Mouse (Mus musculus): ENCODE results near the gene Dgka. TPM values are rescaled to one million over a fixed set of nuclear protein-coding genes. Genes with fewer than 3 reads are reported as not detected.

Gene Dgka
- polyA plus RNA-seq, 1 experiment from 2014 or later, result 14.6 TPM

DNA sequence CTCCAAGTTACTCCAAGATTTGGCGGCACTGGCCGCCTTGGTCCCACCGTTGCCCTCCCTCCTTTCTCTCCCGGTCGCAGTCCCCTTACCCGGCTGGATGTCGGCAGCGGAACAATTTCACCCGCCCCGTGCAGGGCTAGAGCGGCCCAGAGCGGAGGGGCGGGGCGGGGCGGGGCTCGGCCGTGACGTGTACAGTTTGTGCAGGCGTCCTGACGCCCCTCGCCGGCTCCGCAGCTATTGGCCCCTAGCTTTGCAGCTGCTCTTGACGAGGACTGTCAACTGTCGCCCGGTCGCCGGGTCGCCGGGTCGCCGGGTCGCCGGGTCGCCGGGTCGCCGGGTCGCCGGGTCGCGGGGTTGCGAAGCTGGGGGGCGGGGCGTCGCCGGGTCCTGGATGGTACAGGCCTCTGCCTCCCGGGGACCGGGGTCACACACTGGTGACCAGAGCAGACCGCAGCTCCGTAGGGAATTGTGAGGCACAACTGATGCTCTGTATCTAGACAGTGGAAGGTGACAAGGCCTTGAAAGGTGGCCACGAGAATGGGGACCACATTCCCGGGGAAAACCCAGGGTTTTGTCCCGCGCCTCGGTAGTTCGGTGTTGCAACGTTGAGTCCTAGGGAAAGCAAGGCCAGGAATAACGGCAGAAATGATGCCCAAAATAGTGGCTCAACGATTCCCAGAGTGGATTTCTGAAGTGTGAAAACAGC lies 70.7 kb downstream of the Dgka start, which contains the start of gene Suox:
Gene Suox, minus strand, starts transcription at position 311 of the 706 bp plus-strand sequence.
- H3K9ac ChIP-seq (ENCODE audit: low read length), result peak within 1 kb of the TSS; percentile 69
- H3K4me3 ChIP-seq (ENCODE audit: low read depth, low read length), result peak within 1 kb of the TSS; percentile 67
- ATAC-seq (ENCODE audit: low FRiP score, low TSS enrichment) (peak; percentile 88), DNase-seq (ENCODE audit: low spot score) (peak; percentile 89)
- H3K27me3 ChIP-seq (ENCODE audit: control insufficient read depth, insufficient read depth, low read length), result no peaks in the 10 kb centered on the region
- TF ChIP-seq CTCF (IDR thresholded peaks at IDR 0.05; ENCODE audit: low read depth) (no peak), EP300 (optimal IDR thresholded peaks at IDR 0.05) (no peak)
- H3K4me1 ChIP-seq (replicated peaks; ENCODE audit: control insufficient read depth, insufficient read depth), result no peaks in the 10 kb centered on the region
- WGBS, result under 1% methylated on average over 51 of the region's 60 CpGs
- H3K4me2 ChIP-seq (replicated peaks; ENCODE audit: low read depth), result peak within 1 kb of the TSS; percentile 83
- H3K27ac ChIP-seq (replicated peaks), result peak within 1 kb of the TSS; percentile 80
- no peaks in the 10 kb centered on the region for H3K9me3 ChIP-seq (ENCODE audit: control insufficient read depth, low read length)
- no peaks in the 10 kb centered on the region for H3K36me3 ChIP-seq (ENCODE audit: control insufficient read depth, insufficient read depth, low read length)

DNA sequence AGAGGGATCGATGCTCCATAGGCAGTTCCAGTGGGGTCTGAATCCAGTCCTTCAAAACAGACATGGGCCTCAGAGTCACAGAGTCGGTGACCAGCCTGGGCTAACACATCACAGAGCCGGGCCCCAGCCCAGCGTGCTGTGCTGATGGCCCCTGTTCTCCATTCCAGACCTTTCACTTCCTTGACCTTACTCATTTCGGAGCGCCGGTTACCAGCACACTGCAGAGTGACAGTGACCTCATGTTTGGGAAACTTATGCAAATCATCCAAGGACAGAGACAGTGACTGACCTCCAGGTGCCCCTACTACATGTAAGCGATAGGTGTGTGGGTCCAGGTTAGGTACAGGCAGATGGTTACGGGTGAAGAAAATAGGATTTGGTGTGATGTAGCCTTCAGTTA lies 73.5 kb downstream of the Dgka start:
- no peak overlapping the region for H3K4me3 ChIP-seq (ENCODE audit: low read depth, low read length)
- TF ChIP-seq EP300 (optimal IDR thresholded peaks at IDR 0.05), result no peak
- TF ChIP-seq CTCF (IDR thresholded peaks at IDR 0.05; ENCODE audit: low read depth), result no peak
- DNase-seq (ENCODE audit: low spot score) (no peak), ATAC-seq (ENCODE audit: low FRiP score, low TSS enrichment) (no peak)
- no peaks in the 10 kb centered on the region for H3K4me1 ChIP-seq (replicated peaks; ENCODE audit: control insufficient read depth, insufficient read depth)
- no peak overlapping the region for H3K9ac ChIP-seq (ENCODE audit: low read length)
- no peak overlapping the region for H3K4me2 ChIP-seq (replicated peaks; ENCODE audit: low read depth)
- H3K27me3 ChIP-seq (ENCODE audit: control insufficient read depth, insufficient read depth, low read length), result no peaks in the 10 kb centered on the region
- H3K27ac ChIP-seq (replicated peaks), result no peak overlapping the region
- H3K9me3 ChIP-seq (ENCODE audit: control insufficient read depth, low read length), result no peaks in the 10 kb centered on the region
- no peaks in the 10 kb centered on the region for H3K36me3 ChIP-seq (ENCODE audit: control insufficient read depth, insufficient read depth, low read length)
- 91% methylated on average over 9 of the region's 9 CpGs for WGBS

Other genes with a start within 250 kb of the Dgka start
- gene Myl6b, start 246.2 kb downstream of the Dgka start, polyA plus RNA-seq (2015; fragmentation: Nextera tagmentation; extraction: Ambion mirVana), result 2.2 and 2.6 TPM in 2 replicates
- gene Esyt1, start 219.0 kb downstream of the Dgka start, polyA plus RNA-seq (2015; fragmentation: Nextera tagmentation; extraction: Ambion mirVana), result 15.0 and 15.1 TPM in 2 replicates
- gene Zc3h10, start 197.1 kb downstream of the Dgka start, polyA plus RNA-seq (2015; fragmentation: Nextera tagmentation; extraction: Ambion mirVana), result 7.8 and 8.5 TPM in 2 replicates
- gene Rpl41, start 195.6 kb downstream of the Dgka start, polyA plus RNA-seq (2015; fragmentation: Nextera tagmentation; extraction: Ambion mirVana), result 3,550 and 3,693 TPM in 2 replicates
- 131 and 135 TPM in 2 replicates for gene Pa2g4, start 178.9 kb downstream of the Dgka start, polyA plus RNA-seq (2015; fragmentation: Nextera tagmentation; extraction: Ambion mirVana)
- gene Erbb3, start 155.2 kb downstream of the Dgka start, polyA plus RNA-seq (2015; fragmentation: Nextera tagmentation; extraction: Ambion mirVana), result 18.6 and 18.9 TPM in 2 replicates
- 781 and 811 TPM in 2 replicates for gene Rps26, start 118.1 kb downstream of the Dgka start, polyA plus RNA-seq (2015; fragmentation: Nextera tagmentation; extraction: Ambion mirVana)
- gene Ikzf4, start 98.9 kb downstream of the Dgka start, polyA plus RNA-seq (2015; fragmentation: Nextera tagmentation; extraction: Ambion mirVana), result 1.6 and 1.7 TPM in 2 replicates
- 20.3 and 21.4 TPM in 2 replicates for gene Suox, start 70.8 kb downstream of the Dgka start, polyA plus RNA-seq (2015; fragmentation: Nextera tagmentation; extraction: Ambion mirVana)
- gene Rab5b, start 48.6 kb downstream of the Dgka start, polyA plus RNA-seq (2015; fragmentation: Nextera tagmentation; extraction: Ambion mirVana), result 54.0 and 59.4 TPM in 2 replicates
- gene Pmel, start 40.7 kb downstream of the Dgka start, polyA plus RNA-seq (2015; fragmentation: Nextera tagmentation; extraction: Ambion mirVana), result 1.4 and 2.0 TPM in 2 replicates
- 33.1 and 33.4 TPM in 2 replicates for gene Cdk2, start 39.8 kb downstream of the Dgka start, polyA plus RNA-seq (2015; fragmentation: Nextera tagmentation; extraction: Ambion mirVana)
- gene Pym1, start 3.0 kb upstream of the Dgka start, polyA plus RNA-seq (2015; fragmentation: Nextera tagmentation; extraction: Ambion mirVana), result 22.7 and 24.1 TPM in 2 replicates
- 2.0 and 2.1 TPM in 2 replicates for gene Mmp19, start 46.1 kb upstream of the Dgka start, polyA plus RNA-seq (2015; fragmentation: Nextera tagmentation; extraction: Ambion mirVana)
- gene Dnajc14, start 59.2 kb upstream of the Dgka start, polyA plus RNA-seq (2015; fragmentation: Nextera tagmentation; extraction: Ambion mirVana), result 29.8 and 30.5 TPM in 2 replicates
- 7.8 and 8.5 TPM in 2 replicates for gene Tmem198b, start 59.5 kb upstream of the Dgka start, polyA plus RNA-seq (2015; fragmentation: Nextera tagmentation; extraction: Ambion mirVana)
- 99.4 and 104 TPM in 2 replicates for gene Sarnp, start 72.5 kb upstream of the Dgka start, polyA plus RNA-seq (2015; fragmentation: Nextera tagmentation; extraction: Ambion mirVana)
- 111 and 121 TPM in 2 replicates for gene Ormdl2, start 76.8 kb upstream of the Dgka start, polyA plus RNA-seq (2015; fragmentation: Nextera tagmentation; extraction: Ambion mirVana)
- 1.5 and 1.6 TPM in 2 replicates for gene Gdf11, start 146.9 kb upstream of the Dgka start, polyA plus RNA-seq (2015; fragmentation: Nextera tagmentation; extraction: Ambion mirVana)
- gene Cd63, start 156.1 kb upstream of the Dgka start, polyA plus RNA-seq (2015; fragmentation: Nextera tagmentation; extraction: Ambion mirVana), result 760 and 773 TPM in 2 replicates
- gene Rdh5, start 178.0 kb upstream of the Dgka start, polyA plus RNA-seq (2015; fragmentation: Nextera tagmentation; extraction: Ambion mirVana), result 8.1 and 9.5 TPM in 2 replicates
- gene Bloc1s1, start 179.2 kb upstream of the Dgka start, polyA plus RNA-seq (2015; fragmentation: Nextera tagmentation; extraction: Ambion mirVana), result 194 and 198 TPM in 2 replicates
- 8.5 and 8.7 TPM in 2 replicates for gene Itga7, start 189.0 kb upstream of the Dgka start, polyA plus RNA-seq (2015; fragmentation: Nextera tagmentation; extraction: Ambion mirVana)
- 67.6 and 68.0 TPM in 2 replicates for gene Mettl7b, start 216.1 kb upstream of the Dgka start, polyA plus RNA-seq (2015; fragmentation: Nextera tagmentation; extraction: Ambion mirVana)
- gene Olfr9, start 244.6 kb upstream of the Dgka start, polyA plus RNA-seq (2015; fragmentation: Nextera tagmentation; extraction: Ambion mirVana), result not detected in 2 replicates